Mouse (Mus musculus): Measurements from ENCODE around the gene Gsk3b. TPM values are rescaled to one million over a fixed set of nuclear protein-coding genes. Genes with fewer than 3 reads are reported as not detected.

Gsk3b gene
- total RNA-seq, 1 experiment from 2014 or later = 60.2 TPM

DNA sequence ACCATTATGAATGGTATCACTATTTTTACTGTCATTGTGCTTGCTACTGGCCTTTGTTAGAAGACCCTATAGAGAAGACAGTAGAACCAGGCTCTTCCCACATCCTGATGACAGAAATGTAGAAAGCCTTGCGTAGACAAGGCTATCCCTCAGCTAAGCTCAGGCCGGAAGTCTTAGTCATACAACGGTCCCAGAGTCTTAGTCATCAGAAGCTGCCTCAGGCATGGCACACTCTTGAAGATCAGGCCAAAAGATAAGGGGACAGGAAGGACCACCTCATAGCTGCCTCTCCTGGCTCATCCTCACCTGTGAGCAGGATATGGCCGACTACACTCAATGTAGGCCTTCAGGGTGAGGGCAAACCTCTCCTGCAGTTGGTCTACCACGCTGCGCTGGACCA, 161.7 kb downstream of the Gsk3b start:
- ATAC-seq (ENCODE audit: extremely low read depth, insufficient number of reproducible peaks, low FRiP score, poor library complexity, severe bottlenecking) = no peak

GRCm38 (mm10) chr16:38254001-38254400, 165.2 kb downstream of the Gsk3b start:
- ATAC-seq (ENCODE audit: extremely low read depth, insufficient number of reproducible peaks, low FRiP score, poor library complexity, severe bottlenecking) = no peak

- ATAC-seq (ENCODE audit: extremely low read depth, insufficient number of reproducible peaks, low FRiP score, poor library complexity, severe bottlenecking) = no peak
These were observed 166.3 kb downstream of the Gsk3b start for GRCm38 (mm10) chr16:38255107-38255506.

DNA sequence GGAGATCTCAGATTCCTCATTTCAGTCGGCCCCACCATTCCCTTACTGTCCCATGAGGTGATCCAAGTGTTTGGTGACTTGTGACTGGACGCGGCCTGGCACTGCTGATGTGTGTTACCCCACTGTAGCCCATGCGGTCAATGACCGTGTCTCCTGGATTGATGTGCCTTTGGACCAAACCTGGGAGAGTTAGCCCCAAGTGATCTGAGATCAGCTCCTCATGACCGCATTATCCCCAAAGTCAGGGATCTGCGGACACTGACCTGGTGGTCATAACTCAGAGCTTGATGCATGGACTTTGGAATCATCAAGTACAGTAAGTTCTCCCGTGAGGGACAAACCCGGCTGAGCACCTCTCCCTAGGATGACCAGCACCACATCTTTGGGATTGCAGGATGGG, 167.1 kb downstream of the Gsk3b start:
- ATAC-seq (ENCODE audit: extremely low read depth, insufficient number of reproducible peaks, low FRiP score, poor library complexity, severe bottlenecking) = no peak

- ATAC-seq (ENCODE audit: extremely low read depth, insufficient number of reproducible peaks, low FRiP score, poor library complexity, severe bottlenecking) = no peak
These were observed 182.8 kb downstream of the Gsk3b start for GRCm38 (mm10) chr16:38271601-38272000.

DNA sequence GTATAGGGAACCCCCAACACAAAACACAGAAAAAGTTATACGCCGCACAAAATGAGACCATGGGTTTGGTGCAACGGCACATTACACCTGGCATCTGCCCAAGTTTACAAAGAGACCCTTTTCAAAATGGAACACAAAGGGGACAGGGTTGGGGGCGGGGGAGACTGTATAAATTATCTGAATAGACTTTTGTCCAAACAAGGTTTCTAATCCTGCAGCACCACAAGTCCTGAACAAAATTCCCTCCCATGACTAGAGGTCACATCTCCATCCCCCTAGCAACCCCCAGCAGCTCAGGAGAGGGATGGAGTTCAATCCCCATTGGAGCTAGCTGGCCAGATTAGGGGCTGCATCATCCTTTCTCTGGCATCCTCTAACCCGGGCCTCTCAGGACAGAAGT, 183.7 kb downstream of the Gsk3b start:
- ATAC-seq (ENCODE audit: extremely low read depth, insufficient number of reproducible peaks, low FRiP score, poor library complexity, severe bottlenecking) = no peak

- no peak for ATAC-seq (ENCODE audit: extremely low read depth, insufficient number of reproducible peaks, low FRiP score, poor library complexity, severe bottlenecking)
These were observed 185.9 kb downstream of the Gsk3b start for GRCm38 (mm10) chr16:38274737-38275136.

- no peak for ATAC-seq (ENCODE audit: extremely low read depth, insufficient number of reproducible peaks, low FRiP score, poor library complexity, severe bottlenecking)
These were observed 191.0 kb downstream of the Gsk3b start for GRCm38 (mm10) chr16:38279794-38280193.

DNA sequence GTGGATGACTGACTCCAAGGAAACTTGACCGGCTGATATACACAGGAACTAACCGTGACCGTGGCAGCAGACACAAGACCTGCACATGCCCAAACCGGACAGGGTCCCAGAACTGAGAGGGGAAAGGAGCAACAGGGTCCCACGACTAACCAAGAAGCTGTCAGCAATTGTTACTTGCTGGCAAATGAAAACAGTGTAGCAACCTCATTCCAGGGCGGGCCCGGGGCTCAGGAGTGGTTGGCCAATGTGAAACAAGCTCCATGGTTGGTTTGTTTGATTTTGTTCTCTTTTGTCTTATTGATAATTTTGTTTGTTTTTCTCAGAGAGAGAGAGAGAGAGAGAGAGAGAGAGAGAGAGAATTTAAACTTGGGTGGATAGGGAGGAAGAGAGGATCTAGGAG, 192.2 kb downstream of the Gsk3b start:
- ATAC-seq (ENCODE audit: extremely low read depth, insufficient number of reproducible peaks, low FRiP score, poor library complexity, severe bottlenecking) = no peak

DNA sequence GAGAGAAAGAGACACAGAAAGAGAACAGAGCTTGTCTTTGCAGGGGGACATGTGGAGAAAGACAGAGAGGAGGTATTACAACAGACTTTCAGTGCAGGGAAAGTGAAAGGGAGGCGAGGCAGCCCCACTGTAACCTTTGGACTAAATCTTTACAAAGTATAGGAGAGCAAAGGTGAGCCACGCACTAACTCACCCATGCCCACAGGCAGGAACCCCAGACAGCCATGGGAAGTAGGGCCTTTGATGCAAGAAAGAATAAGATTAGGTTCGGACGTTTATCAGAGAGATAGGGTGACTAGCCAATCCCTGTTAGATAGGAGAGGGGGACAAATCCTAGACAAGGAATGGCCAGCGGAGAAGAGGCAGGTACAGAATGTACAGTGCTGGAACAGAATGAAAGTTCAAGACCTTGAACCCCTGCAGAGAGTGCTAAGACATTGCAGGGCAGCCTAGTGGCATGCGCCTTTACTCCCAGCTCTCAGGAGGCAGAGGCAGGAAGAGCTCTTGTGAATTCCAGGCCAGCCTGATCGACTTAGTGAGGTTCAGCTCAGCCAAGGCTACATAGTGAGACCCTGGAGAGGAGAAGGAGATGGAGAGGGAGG, 193.9 kb downstream of the Gsk3b start:
- no peak for ATAC-seq (ENCODE audit: extremely low read depth, insufficient number of reproducible peaks, low FRiP score, poor library complexity, severe bottlenecking)

DNA sequence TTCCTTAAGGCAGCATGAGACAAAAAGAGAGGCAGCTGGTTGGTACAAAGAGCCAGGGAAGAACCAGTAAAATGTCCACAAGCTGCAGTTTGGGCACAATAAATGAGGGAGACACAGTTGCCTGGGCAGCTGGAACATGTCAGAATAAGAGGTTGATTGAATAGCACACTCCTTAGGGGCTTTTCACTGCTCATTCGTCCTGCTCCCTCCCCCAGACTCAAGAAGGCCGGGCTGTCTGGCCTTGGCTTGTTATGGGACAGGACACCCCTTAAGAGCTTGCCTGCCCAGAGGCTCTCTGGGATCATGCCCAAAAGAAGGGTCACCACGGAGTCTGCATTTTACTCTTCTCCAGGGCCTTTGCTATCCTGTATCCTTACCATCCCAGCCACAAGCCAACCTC, 194.5 kb downstream of the Gsk3b start:
- ATAC-seq (ENCODE audit: extremely low read depth, insufficient number of reproducible peaks, low FRiP score, poor library complexity, severe bottlenecking) = no peak

DNA sequence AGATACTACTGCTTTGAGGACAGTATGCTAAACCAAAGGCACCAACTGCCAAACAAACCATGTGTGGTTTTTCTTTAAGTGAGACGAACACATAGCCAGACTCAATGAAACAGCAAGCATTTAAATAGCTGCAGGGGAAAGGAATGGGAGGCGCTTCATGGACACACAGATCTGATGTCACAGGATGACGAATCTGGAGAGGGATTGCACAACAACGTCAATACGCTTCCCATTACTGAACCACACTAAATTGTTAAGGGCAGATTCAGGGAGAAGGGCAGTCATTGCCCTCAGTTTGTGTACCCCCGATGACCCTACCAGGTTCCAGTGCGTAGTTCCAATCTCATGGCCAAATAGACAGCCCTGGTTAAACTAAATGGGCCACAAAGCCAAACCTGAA, 197.0 kb downstream of the Gsk3b start:
- no peak for ATAC-seq (ENCODE audit: extremely low read depth, insufficient number of reproducible peaks, low FRiP score, poor library complexity, severe bottlenecking)

GRCm38 (mm10) chr16:38286541-38286940, 197.7 kb downstream of the Gsk3b start:
- ATAC-seq (ENCODE audit: extremely low read depth, insufficient number of reproducible peaks, low FRiP score, poor library complexity, severe bottlenecking) = no peak

- no peak for ATAC-seq (ENCODE audit: extremely low read depth, insufficient number of reproducible peaks, low FRiP score, poor library complexity, severe bottlenecking)
These were observed 198.6 kb downstream of the Gsk3b start for GRCm38 (mm10) chr16:38287357-38287756.

GRCm38 (mm10) chr16:38287762-38288161, 199.0 kb downstream of the Gsk3b start:
- no peak for ATAC-seq (ENCODE audit: extremely low read depth, insufficient number of reproducible peaks, low FRiP score, poor library complexity, severe bottlenecking)

DNA sequence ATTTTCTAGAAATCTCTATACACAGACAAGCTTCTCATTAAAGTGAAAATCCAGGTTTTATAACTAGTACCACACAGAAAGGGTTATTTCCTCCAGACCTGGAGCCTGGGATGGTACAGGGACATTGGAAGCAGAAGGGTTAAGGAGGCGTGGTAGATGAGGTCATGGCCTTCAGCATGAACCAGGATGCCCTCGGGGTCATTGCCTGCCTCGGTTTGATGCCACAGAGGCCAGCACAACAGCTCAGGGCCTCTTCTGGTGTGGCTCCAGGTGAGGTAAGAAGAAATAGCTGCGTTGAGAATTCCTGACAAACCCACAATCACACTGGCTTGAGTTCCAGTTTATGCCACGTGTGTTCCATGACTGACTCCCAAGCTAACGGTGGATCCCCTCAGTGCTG, 200.1 kb downstream of the Gsk3b start:
- ATAC-seq (ENCODE audit: extremely low read depth, insufficient number of reproducible peaks, low FRiP score, poor library complexity, severe bottlenecking) = no peak

DNA sequence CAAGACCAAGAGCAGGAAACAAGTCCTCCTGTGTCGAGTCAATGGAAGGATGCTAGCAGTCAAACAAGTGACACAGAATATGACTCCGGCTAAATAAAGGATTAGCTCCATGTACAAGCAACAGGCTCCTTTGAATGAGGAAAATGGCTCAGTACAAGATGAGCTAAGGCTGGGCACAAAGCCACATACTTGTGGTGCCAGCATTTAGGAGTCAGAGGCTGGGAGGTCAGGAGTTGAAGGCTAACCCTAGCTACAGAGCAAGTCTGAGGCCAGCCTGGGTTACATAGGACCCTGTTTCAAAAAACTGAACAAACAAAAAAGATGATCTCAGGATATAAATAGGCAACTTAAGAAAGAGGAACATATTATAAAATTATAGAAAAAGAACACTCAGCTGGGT, 201.3 kb downstream of the Gsk3b start:
- no peak for ATAC-seq (ENCODE audit: extremely low read depth, insufficient number of reproducible peaks, low FRiP score, poor library complexity, severe bottlenecking)

DNA sequence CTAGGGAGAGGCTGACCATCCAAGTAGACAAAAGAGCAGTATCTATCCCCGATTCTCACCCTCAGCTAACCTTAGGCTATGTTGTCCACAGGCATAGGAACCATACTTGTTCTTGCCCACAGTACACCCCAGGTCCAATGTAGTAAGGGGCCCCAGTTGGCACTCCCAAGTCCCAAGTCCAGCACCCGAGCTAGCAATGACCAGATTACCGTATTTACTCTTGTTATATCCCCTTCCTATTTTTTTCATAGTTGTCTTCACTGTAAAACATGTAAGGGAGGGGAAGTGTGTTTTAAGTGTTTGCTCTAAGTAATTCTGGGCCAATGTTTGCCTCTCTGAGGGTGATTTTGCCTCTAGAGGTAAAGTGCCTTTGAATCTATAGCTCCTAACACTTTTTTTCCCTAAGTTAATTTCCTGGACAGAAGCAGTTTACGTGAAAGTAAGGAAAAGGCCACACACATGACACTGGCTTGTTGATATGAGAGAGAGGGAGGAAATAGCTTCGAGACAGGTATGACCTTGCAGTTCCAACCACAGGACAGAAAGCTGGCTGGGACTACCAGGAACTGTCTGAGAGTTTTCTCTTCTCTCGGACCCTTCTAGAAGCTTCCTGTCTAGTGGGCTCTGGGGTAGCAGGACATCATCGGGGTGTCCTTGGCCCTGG, 206.0 kb downstream of the Gsk3b start, which contains the start of gene Nr1i2:
Gene Nr1i2, minus strand, starts transcription at position 140 of the 664 bp plus-strand sequence.
- ATAC-seq (ENCODE audit: extremely low read depth, insufficient number of reproducible peaks, low FRiP score, poor library complexity, severe bottlenecking) = no peak

GRCm38 (mm10) chr16:38295349-38295930, 206.6 kb downstream of the Gsk3b start:
- no peak for ATAC-seq (ENCODE audit: extremely low read depth, insufficient number of reproducible peaks, low FRiP score, poor library complexity, severe bottlenecking)
